Mouse (Mus musculus) 3T3-L1 (cell line): ENCODE results near the gene Taf15.

Experiments used
- DNase-seq: peaks from one replicate; pipeline ENCODE4 v3.0.0-alpha.2; 2015; ENCODE audit warnings: low read depth, low spot score

Taf15 gene

DNA sequence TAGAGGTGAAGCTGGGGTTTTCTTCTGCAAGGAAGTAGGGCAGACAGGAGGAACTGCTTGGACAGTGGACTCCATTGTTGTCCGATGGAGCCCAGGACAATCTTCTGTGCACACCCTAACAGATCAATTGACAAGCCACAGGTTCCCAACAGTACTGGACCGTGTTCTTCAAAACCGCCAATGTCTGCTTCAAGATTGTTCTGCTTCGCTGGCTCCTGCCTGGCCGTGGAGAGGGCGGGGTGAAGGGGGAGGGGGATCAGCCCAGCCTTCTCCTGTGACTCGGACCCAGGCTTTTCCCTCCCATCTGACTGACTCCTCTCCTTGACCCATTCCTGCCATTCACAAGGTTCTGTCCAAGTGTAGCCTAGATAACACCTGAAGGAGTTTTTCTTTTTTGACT is 15.6 kb upstream of the Taf15 start:
- DNase-seq, result no peak

DNA sequence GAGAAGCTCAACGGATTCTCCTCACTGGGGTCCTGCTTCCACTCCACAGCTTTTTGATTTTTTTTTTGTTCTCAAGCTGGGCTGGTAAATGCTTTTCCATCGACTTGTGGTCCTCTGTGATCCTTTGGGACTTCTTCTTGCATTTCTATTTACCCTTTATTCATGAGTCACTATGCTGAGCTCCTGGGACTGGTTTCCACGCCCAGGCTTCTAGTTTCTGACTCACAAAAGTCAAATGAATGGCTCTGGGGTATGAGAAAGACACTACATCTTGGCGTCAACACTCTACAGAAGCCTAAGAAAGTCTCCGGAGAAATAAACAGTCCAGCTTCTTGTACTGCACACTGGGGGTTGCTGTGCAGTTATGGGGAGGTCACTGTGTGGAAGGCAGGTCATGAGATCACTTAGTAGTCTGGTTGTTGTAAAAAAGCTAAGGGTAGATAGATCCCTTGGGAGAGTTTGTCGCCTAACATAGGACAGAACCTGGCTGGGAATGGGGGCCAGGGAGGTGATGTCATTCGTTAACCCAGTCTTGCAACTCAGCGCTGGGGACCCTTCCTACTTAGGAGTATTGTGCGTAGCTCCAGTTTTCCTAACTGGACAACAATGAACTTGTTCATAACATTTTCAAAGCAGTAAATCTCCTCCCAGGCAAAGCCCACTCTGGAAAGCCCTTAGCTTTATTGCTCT is 14.8 kb upstream of the Taf15 start:
- DNase-seq, result peak; percentile 96

DNA sequence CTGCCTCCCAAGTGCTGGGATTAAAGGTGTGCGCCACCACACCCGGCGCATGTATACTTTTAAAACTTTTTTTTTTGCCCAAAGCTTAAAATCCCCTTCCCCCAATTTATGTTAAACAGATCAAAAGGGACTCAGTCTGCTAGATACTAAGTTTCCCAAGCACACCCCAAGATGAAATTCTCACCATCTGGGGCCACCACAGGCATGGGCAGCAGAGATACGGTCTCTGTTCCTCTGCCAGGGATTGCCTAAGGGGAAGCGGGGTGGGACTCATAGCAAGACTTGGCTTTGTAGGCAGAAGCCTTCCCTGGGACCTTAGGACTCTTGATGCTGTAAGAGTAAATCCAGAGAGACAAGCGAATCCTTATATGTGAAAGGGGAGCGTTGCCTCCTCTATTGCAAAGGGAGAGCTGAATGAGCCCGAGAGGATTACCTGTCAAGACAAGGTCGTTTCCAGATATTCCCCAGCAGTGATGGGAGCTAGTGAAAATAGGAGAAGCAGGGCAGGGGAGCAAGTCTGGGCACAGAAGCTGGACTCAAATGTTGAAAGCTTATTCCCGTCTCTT is 11.3 kb upstream of the Taf15 start:
- no peak for DNase-seq

DNA sequence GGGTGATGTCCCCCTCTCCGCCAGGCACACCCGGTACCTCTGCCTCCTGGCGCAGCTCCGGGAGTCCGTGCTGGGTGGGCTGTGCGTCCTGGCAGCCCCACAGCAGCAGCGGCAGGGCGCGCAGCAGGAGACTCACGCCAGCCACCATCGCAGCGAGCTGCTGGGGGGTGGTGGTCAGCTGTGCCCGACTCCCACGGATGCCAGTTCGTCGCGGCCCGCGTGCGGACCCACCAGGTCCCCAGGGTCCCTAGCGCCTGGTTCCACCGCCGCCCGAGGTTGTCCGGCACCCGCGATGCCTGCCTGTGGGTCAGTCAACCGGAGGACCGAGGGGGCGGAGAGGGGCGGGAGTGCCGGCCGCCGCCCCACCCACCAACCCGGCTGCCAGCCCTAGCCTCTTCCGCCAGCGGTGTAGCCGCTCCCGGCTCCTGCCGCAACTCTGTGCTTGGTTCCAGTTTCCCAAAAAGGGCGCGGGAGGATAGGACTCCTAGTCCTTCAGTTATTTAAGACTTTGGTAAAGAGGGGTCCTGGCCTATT is 10.1 kb upstream of the Taf15 start, which contains the start of gene Mmp28:
Gene Mmp28 (minus strand): TSS at position 361 of the 534 bp plus-strand sequence.
- peak; percentile 59 for DNase-seq

DNA sequence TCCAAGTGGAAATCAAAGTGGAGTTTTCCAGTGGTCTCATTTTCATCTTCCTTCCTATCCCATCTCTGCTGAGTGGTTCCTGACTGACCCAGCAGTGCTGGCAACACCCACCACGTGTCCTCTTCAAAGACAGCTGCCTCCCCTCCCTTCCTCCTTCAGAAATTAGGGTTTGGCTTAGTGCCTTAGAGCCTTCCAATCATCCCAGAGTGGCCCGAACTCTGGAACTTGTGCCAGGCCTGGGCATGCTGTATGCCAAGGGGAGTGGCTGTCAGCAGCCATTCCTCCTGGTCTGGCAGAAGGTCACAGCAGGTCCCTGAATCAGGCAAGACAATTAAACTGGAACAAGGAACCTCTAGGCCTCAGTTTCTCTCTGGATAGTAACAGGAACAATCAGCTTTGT is 6.9 kb upstream of the Taf15 start:
- peak; percentile 55 for DNase-seq

DNA sequence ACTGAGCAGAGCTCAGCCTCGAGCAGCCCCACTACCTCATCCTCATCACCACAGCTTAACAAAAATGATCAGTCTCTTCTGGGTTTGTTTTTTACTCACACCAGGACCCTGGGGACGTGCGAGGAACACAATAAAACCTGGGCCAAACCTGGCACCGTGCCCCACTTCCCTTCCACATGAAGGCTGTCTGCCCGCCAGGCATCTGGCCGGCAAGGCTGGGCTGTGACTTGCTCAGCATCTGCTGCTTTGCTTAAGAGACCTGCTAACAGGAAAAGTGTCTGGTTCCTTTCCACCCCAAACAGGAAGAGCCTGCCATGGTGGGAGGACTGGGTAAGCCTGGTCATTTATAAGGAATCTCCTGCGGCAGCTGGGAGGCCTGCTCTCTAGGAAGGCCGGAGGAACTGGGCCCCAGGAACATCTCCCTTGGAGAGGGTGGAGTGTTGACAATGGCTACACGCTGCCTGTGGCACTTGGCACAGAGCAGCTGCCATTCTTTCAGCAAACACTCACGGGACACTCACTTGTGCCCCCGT is 5.7 kb upstream of the Taf15 start:
- DNase-seq, result peak; percentile 55

DNA sequence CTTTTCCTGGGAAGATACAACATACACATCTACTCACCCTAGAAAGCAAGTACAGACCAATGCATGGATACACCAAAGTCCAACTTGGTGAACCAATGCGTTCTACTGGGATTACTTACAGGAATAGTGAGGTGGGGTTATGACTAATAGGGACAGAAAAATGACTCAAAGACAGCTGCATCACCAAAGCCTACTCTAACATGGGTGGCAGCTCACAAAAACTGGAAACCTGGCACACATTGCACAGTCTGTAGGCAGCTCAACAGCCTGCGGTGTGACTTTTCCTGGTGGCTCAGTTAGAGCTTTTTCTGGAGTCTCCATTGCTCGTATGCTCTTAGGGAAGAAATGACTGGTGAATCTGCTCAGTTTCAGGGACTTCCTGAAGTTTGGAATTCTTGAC is 4.1 kb upstream of the Taf15 start:
- peak; percentile 51 for DNase-seq

DNA sequence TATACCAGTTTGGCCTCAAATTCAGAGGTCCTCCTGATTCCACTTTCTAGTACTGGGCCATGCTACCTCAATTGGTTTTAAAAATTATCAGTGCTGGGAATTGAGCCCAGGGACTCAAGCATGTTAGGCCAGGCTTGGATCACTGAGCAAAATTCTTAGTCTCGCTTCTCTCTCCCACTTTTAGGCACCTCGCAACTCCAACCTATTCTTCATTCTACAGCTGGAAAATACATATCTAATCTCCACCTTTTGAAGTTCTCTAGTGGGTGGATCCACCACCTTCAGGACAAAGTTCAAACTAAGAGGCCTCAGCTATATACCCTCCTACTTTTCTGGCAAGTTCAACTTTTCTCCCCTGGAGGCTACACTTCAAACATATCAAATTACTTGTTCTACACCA is 1.1 kb upstream of the Taf15 start:
- no peak for DNase-seq

DNA sequence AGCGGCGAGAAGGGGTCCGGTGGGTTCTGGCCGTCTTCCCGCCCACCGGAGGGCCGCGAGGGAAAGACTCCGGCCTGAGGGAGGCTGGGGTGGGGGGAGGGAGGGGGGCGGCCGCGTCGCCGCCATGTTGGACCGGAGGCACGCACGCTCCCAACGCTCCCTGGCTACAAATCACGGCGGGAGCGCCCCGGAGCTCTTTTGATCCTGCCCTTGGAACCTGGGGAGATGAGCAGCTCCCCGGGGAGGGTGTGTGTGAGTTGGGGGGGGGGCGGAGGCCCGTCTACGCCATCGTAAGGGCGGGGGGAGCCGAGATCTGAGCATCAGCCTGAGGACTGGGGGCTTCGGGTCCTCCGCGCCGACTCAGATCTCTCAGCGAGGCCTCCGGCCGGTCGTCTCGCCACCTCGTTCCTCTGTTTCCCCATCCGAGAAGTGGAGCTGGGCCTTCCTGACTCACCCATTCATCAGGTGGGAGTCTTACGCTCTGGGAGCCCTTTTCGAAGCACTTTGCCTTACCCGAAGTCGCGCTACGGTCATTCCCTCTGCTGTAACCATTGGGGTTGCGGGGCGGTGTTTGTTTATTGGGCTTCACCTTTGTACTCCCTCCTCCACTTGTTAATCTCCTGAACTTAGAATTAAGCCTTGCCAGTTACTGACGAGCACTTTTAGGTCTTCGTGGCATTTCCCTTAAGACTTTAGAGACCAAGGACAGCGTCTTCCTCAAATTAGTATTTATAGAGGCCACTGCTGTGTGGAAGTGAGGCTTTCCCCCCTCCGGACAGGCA is 540 bp downstream of the Taf15 start:
- DNase-seq, result peak; percentile 39

DNA sequence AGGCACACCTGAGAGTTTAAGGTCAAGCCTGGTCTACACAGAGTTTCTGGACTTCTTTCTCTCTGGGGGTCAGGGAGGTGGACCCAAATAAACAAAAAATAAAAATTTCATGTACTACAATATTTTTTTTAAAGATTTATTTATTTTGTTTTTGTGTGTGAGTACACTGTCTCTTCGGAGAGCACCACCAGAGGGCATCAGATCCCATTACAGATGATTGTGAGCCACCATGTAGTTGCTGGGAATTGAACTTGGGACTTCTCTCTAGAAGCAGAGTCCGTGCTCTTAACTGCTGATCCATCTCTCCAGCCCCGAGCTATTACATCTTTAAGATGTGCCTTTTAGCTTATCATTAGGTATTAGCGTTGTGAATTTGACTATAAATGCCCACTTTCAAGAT is 18.6 kb downstream of the Taf15 start:
- peak; percentile 67 for DNase-seq

DNA sequence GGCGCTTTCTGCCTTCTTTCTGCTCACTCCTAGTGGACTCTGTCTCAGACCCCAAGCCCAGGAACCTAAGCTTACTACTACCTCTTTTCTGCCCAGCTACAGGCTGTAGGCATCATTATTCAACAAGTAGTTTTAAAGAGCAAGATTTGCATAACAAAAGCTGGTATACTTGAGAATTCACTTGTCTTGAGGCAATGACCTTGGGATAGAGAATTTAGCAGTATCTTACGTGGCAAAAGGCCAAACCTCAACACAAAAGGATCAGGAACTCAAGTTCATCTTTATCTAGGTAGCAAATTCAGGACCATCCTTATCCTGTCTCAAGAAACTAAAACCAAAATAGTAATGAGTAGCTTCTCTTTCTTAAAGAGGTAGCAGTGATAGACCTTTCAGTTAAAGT is 22.7 kb downstream of the Taf15 start:
- no peak for DNase-seq

DNA sequence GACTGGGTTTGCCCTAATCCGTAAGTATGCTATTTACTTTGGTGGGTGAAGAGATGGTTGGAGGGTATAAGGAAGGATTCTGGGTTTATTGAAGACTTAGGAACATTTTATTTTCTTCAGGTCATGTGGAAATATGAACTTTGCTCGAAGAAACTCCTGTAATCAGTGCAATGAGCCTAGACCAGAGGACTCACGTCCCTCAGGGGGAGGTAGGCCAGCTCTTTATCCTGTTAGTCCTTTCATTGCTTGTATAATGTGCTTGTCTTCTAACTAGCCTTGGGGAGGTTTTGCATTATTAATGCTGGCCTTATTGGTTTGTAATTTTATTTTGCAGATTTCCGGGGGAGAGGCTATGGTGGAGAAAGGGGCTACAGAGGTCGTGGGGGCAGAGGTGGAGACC is 31.4 kb downstream of the Taf15 start:
- no peak for DNase-seq

DNA sequence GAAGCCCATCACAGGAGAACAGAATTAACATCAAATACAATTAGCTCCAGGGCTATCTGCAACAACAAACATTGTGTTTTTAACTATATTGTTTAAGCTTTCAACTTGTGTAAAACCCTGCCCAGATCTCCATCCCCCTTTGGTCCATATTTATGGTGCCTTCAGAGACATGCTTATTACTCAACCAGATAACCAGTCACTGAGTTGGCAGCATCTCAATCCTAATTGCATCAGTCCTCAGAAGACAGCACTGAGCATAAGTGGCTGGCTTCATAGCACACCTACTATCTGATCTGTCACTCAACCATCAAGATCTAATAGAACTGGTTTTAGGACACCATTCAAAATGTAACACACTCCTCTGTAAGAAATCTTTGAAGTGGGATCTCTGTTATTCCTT is 36.6 kb downstream of the Taf15 start:
- peak; percentile 61 for DNase-seq

DNA sequence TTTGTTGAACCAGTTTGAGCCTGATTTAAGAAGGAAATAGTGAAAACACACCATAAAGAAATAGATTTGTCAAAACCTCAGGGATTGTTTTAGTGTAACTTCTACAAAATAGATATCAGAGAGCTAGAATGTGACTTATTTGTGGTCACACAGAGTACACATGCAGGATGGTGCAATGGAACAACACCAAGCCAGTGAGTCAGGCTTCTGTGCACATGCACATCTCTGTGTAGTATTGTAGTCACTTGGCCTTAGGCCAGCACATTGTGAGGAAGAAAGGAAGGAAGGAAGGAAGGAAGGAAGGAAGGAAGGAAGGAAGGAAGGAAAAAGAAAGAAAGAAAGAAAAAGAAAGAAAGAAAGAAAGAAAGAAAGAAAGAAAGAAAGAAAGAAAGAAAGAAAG is 44.3 kb downstream of the Taf15 start:
- DNase-seq, result peak; percentile 76

DNA sequence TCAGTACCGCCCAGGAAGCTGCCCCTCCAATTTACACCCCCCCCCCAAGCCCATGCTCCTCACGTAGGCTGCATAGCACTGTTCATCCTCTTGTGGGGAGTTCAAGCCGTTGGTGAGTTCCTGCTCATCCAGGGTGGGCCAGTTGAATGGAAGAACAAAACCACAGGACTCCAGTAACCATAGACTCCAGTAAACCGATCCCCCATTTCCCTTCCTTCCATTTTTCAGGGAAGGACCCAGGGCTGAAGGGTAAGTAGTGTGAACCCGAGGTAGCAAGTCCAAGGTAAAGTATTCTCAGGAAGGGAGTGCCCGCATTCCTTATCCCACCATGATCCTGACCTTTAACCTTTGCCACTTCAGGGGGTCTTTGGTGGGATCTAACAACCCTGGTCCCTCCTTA is 45.5 kb downstream of the Taf15 start:
- DNase-seq, result no peak

DNA sequence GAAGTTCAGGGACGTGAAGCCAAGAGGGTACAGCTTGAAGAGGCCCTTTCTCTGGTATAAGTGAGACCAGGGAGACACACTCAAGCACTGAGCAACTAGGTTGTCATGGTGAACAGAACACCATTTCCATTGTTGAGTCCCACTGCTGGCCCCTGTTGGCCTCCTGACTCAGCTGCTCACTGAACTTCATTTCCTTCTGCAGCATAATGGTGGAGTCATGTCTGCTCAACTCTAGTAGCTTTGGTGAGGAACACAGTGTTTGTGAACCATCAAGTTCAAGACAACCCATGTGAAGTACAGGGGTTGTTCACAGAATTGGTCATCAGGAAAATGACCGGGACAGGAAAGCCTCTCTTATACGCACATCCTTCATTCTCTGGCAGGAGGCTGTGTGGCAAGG is 49.2 kb downstream of the Taf15 start, which contains the start of gene Heatr9:
Gene Heatr9 (minus strand): TSS at position 101 of the 400 bp plus-strand sequence.
- no peak for DNase-seq

DNA sequence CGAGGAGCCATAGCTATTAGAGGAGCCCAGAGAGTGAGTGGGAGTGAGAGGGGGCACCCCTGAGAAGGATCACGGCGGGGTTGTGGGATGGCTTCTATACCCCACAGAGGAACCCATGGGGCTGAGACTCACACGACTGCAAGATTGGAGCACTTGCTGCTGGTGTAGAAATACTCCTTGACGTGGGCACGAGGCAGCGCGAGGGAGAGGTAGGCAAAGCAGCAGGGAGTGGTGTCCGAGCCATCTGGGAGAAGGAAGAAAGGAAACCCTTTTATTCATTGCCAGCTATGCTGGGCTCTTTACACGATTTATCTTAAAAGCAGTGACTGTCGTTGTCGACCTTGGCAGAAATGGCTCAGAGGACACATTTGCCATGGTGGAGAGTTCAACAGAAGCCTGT is 56.1 kb downstream of the Taf15 start:
- DNase-seq, result no peak

DNA sequence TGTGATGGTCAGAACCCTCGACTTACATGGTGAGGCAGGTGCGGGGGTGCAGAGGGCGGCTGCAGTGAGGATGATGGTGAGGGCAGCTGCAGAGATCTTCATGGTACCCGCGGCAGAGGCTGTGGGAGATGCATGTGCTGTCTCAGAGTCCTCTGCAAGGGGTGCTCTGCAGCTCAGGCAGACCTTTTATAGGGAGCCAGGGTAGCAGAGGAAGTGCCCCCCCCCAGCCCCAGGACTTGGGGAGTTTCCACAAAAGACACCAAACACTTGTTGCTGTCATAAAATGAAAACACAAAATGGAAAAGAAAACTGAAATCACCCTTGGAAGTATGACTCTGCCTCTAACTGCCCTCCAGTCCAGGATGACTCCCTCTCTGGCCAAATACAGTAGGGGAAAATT is 57.5 kb downstream of the Taf15 start, which contains the start of gene Ccl5:
Gene Ccl5 (minus strand): TSS at position 159 of the 400 bp plus-strand sequence.
- no peak for DNase-seq

DNA sequence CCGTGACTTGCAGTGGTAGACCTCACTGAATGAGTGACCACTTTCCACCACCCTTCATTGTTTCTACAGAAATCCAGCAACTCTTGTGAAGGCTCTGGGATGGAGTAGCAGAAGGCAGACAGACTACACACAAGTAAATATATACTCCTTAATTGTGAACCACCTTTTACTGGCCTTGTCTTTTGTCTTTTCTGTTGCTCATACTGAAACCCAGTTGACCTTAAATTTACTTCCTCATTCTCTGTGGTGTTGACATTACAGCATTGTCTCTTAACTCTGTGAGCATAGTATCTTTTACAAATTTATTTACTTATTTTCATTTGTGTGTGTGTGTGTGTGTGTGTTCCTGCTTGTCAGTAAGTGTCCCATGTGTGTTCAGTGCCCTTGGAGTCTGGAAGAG is 60.3 kb downstream of the Taf15 start:
- no peak for DNase-seq

DNA sequence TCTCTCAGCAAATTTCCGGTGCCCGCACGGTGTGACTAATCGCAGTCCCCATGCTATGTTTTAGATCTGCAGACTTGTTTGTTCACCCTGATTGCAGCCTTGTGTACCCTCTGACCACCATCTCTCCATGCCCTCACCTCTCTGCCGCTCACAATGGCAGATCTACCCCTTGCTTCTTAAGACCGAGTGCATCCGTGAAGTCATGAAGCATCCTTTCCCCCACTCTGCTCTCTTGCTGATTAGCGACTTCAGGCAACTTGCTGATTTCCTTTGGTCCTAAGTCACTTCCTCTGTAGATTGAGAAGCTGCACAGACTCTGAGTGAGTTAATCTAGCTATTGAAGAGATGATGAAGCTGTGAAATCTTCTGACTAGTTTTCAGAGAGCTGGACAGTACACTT is 61.3 kb downstream of the Taf15 start:
- DNase-seq, result no peak

DNA sequence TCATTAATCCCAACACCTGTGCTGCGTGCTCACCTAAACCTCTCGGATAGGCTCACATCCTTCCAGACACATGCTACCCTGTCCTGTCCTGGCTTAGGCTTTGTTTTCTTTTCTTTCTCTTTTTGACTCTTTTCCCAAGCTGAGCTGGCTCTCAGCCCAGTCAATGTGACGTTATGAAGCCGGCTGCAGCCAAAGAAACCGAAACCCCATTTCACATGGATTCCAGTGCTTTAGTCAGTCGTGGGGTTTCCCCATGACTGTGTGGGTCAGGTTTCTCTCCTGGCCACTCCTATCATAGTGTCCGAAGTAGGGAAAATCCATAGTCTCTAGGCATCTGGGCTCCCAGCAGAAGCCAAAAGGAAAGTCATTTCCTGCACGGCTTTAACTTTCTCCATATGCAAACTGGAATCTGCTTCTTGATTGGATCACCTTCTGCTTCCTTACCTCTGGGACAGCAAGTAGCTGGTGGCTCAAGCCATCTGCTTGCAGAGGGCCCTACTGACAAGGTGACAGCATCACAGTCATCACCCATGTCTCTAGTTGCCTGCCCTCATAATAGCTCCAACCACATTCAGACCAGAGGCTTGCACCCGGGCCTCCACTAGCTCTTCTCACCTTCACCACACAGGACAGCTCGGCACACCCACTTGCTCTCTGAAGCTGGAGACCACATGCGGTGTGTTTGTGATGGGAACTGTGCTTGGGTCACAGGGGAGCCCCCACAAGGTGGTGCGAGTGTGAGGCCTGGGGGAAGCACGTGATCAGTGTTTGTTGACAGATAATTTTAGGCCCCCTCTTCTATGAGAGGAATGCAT is 61.9 kb downstream of the Taf15 start:
- DNase-seq, result peak; percentile 98
